Mouse (Mus musculus): ENCODE measurements around the gene Slc30a2.
"Not testable (repeated sequence)": the region's sequence is repeated elsewhere in the genome, so short reads cannot be mapped to it uniquely, and the experiment has no call there.

The Slc30a2 gene

GRCm38 (mm10) chr4:134356591-134357460 is 13.8 kb downstream of the Slc30a2 start:
- peak; percentile 43 to 69 for DNase-seq (ENCODE audit: low spot score in 2 of 2)

GRCm38 (mm10) chr4:134357461-134357771 is 14.4 kb downstream of the Slc30a2 start:
- DNase-seq (ENCODE audit: low spot score in 2 of 2), result no peak

- no peak for DNase-seq (ENCODE audit: low spot score in 2 of 2)
These were observed 16.7 kb downstream of the Slc30a2 start for GRCm38 (mm10) chr4:134359649-134360048.

- no peak for DNase-seq (ENCODE audit: low spot score in 2 of 2)
These were observed 18.2 kb downstream of the Slc30a2 start for GRCm38 (mm10) chr4:134361215-134361614.

GRCm38 (mm10) chr4:134362124-134362523 is 19.1 kb downstream of the Slc30a2 start:
- DNase-seq (ENCODE audit: low spot score in 2 of 2), result peak in 1 of 2 experiments; percentile 42

- peak; percentile 32 to 54 for DNase-seq (ENCODE audit: low spot score in 2 of 2)
These were observed 19.6 kb downstream of the Slc30a2 start for GRCm38 (mm10) chr4:134362586-134362985.

GRCm38 (mm10) chr4:134365280-134365679 is 22.3 kb downstream of the Slc30a2 start:
- no peak for DNase-seq (ENCODE audit: low spot score in 2 of 2)

GRCm38 (mm10) chr4:134370649-134371221 is 27.8 kb downstream of the Slc30a2 start:
- DNase-seq (ENCODE audit: low spot score in 2 of 2), result no peak

- DNase-seq (ENCODE audit: low spot score in 2 of 2), result no peak
These were observed 28.4 kb downstream of the Slc30a2 start for GRCm38 (mm10) chr4:134371316-134371855.

- DNase-seq (ENCODE audit: low spot score in 2 of 2), result peak; percentile 74
These were observed 29.3 kb downstream of the Slc30a2 start for GRCm38 (mm10) chr4:134372294-134372747.

GRCm38 (mm10) chr4:134373295-134373694 is 30.3 kb downstream of the Slc30a2 start:
- no peak for DNase-seq (ENCODE audit: low spot score in 2 of 2)

GRCm38 (mm10) chr4:134374306-134374705 is 31.3 kb downstream of the Slc30a2 start:
- no peak for DNase-seq (ENCODE audit: low spot score in 2 of 2)

- DNase-seq (ENCODE audit: low spot score in 2 of 2), result no peak
These were observed 35.2 kb downstream of the Slc30a2 start for GRCm38 (mm10) chr4:134378089-134378615.

GRCm38 (mm10) chr4:134379510-134379909 is 36.5 kb downstream of the Slc30a2 start:
- DNase-seq (ENCODE audit: low spot score in 2 of 2), result no peak

GRCm38 (mm10) chr4:134383750-134384149 is 40.8 kb downstream of the Slc30a2 start, which contains the start of gene Extl1:
TSS of gene Extl1 (minus strand) at chr4:134383850.
- not testable (repeated sequence) for DNase-seq (ENCODE audit: low spot score in 2 of 2)

GRCm38 (mm10) chr4:134387268-134387667 is 44.3 kb downstream of the Slc30a2 start:
- DNase-seq (ENCODE audit: low spot score in 2 of 2), result no peak

GRCm38 (mm10) chr4:134388397-134388796 is 45.4 kb downstream of the Slc30a2 start:
- DNase-seq (ENCODE audit: low spot score in 2 of 2), result peak in 1 of 2 experiments; percentile 49

- no peak for DNase-seq (ENCODE audit: low spot score in 2 of 2)
These were observed 48.7 kb downstream of the Slc30a2 start for GRCm38 (mm10) chr4:134391636-134392035.

GRCm38 (mm10) chr4:134392595-134392994 is 49.6 kb downstream of the Slc30a2 start:
- no peak for DNase-seq (ENCODE audit: low spot score in 2 of 2)

GRCm38 (mm10) chr4:134393026-134393425 is 50.0 kb downstream of the Slc30a2 start:
- DNase-seq (ENCODE audit: low spot score in 2 of 2), result no peak

- no peak for DNase-seq (ENCODE audit: low spot score in 2 of 2)
These were observed 52.2 kb downstream of the Slc30a2 start for GRCm38 (mm10) chr4:134395142-134395541.

All from heart, adult 9 months (tissue).